Mouse (Mus musculus) adrenal gland, postnatal 25 days (tissue): Measurements from ENCODE around the gene Cdca5. TPM values are rescaled to one million over a fixed set of nuclear protein-coding genes. Genes with fewer than 3 reads are reported as not detected.
"Not testable (repeated sequence)": the region's sequence is repeated elsewhere in the genome, so short reads cannot be mapped to it uniquely, and the experiment has no call there.

Experiments
- DNase-seq: peaks from one replicate; pipeline ENCODE4 v3.0.0; 2021; ENCODE audit warnings: mixed read lengths
- long read RNA-seq: library from polyadenylated mRNA; stranded (forward); transcript quantifications from one replicate; pipeline ENCODE4 v2.0.0, GENCODE M21; 2021
- total RNA-seq: library from RNA; stranded (reverse); gene quantifications from 2 replicates; pipeline ENCODE4 v1.2.3, GENCODE M21; 2021

The Cdca5 gene
- 3.0 and 4.1 TPM in 2 replicates for total RNA-seq
- long read RNA-seq, transcript Cdca5-201 (6 exons, 2,024 nt) = major isoform, 6 of 6 reads
- long read RNA-seq, partial matches to known transcripts = 0 of 6 reads
- long read RNA-seq, other reads (novel, unspliced or antisense) = 0 of 6 reads

DNA sequence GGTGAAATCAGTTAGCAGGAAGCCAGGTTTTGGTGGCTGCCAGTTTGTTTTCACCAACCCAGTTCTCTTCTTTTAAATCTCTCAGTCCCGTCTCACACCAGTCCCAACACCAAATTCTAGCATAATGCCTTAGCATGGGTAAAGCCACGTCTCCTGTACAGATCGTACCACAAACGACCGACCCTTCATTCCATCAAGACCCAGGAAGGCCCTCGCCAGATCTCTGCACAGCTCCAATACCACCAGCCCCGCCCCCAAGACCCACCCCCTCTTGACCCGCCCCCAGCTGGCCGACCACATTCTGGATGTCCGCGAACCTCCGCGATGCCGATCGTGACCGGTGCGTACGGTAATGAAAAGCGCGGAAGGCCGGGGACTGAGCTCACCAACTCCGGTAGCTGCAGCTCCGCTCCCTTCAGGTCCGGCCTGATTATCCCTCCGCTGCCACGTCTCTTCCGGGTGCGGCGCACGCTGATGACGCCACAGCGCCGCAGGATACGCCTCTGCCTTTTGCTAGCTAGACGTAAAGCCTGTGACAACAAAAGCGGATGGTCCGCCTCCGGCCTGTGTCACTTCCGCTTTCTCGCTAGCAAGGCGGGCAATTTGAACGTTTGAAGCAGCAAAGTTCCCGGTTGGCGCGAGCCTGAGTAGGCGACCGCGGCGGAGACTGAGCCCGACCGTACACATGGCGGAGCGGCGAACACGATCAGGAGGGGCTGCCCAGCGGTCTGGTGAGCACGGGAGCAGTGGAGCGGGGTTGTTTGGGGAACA, at the start of gene Cdca5, which contains the start of gene Zfpl1:
Gene Cdca5 (plus strand): TSS at position 506 of the 771 bp plus-strand sequence.
Gene Zfpl1 (minus strand): TSS at position 479 of the 771 bp plus-strand sequence.
- DNase-seq = peak; percentile 94

DNA sequence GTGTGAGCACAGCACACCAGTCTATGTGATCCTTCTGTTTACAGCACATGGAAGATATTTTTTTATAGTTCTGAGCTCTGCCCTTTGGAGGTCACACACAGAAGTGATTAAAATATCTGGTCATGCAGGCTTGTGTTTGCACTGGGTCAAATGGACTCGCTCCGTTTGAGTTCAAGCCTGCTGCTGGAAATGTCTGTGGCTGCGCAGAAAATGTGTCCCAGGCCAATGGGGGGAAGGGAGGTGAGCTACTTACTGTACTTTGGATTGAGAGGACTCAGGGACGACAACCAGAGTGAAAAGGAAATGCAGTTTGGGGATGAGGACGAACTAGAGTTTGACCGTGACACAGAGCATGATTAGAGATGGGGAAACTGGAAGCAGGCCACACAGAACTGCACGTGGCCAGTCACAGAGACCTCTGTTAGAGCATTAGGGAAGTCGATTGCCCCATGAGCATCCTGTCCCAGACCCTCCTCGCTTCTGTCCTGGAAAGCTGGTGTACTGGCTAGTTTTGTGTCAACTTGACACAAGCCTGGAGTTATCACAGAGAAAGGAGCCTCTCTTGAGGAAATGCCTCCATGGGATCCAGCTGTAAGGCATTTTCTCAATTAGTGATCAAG, 48.7 kb upstream of the Cdca5 start:
- no peak for DNase-seq

GRCm38 (mm10) chr19:6037695-6038094, 47.1 kb upstream of the Cdca5 start:
- DNase-seq = no peak

DNA sequence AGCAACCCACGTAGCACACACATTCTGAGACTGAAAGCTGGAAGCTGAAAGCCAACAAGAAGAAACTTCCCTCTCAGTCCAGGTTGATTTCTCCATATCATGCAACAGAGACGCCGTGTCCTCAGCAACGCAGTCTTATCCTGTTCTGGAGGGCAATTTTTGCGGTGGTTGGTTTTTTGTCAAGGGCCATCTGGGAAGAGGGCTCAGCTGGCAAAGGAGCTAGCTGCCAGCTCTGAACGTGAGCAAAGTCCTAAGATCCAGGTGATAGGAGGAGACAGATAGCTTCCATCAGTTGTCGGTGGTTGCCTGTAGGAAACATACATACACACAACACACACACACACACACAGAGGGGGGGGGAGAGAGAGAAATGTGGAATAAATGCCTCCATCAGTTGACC, 46.5 kb upstream of the Cdca5 start:
- no peak for DNase-seq

DNA sequence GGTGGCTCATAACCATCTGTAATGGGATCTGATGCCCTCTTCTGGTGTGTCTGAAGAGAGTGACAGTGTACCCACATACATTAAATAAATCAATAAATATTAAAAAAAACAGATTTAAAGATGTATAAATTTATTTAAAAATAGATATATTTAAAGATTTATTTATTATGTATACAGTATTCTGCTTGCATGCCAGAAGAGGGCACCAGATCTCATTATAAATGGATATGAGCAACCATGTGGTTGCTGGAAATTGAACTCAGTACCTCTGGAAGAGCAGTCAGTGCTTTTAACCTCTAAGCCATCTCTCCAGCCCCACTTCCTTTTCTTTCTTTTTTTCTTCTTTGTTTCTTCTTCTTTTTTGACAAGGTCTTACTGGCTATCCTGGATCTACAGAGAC, 44.8 kb upstream of the Cdca5 start:
- no peak for DNase-seq

DNA sequence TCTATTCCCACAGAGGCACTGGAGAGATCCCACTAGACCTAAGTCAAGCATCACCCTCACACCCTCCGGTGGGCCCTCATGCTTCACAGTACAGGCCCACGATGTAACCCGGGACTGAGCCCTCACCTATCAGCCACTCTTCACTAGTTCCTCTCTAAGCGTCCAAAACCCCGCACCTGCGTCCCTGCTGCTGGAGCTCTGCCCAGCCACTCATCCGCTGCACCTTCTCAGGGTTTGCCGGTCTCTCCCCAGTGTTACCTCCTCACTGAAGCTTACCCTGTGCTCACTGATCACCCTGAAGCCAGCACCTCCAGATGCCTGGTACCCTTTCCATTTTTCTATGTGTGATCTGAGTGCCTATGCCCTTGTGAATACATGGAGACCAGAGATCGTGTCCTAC, 42.5 kb upstream of the Cdca5 start:
- no peak for DNase-seq

- not testable (repeated sequence) for DNase-seq
Observed at GRCm38 (mm10) chr19:6044102-6044501, 40.7 kb upstream of the Cdca5 start.

DNA sequence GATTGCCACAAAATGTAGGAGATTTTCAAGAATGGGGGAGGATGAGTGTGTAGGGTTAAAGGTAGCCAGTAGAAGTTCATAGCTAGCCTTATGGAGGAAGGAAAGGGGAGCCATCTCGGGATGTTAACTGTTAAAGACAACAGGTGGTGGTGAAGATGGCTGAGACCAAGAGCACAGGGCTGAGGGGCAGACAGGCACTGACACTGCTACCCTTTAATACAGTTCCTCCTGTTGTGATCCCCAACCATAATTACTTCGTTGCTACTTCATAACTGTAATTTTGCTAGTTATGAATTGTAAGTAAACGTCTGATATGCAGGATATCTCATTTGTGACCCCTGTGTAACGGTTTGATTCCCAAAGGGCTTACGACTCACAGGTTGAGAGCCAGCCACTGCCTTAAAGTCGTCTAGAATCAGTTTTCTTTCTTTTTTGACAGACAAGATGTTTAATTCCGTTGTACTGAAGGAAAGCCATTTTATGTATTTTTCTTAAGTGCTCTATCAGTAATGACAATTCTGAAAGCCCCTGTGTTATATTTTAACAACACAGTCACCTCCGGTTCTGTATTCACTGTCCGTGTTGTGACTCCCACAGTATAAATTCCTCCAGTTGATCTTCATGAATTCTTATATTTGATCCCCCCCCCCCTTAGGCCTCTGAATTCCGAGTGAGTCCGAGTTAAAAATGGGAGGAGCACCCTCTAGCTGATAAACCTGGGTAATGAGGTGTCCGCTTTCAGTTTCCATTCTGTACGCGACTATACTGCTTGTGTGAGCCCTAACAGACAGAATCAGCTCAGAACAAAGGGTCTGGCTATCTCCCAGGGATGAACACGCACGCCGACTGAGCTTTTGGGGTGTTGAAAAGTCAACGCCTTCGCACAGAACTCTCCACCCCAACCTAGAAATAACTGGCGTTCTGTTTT, 39.2 kb upstream of the Cdca5 start:
- no peak for DNase-seq

DNA sequence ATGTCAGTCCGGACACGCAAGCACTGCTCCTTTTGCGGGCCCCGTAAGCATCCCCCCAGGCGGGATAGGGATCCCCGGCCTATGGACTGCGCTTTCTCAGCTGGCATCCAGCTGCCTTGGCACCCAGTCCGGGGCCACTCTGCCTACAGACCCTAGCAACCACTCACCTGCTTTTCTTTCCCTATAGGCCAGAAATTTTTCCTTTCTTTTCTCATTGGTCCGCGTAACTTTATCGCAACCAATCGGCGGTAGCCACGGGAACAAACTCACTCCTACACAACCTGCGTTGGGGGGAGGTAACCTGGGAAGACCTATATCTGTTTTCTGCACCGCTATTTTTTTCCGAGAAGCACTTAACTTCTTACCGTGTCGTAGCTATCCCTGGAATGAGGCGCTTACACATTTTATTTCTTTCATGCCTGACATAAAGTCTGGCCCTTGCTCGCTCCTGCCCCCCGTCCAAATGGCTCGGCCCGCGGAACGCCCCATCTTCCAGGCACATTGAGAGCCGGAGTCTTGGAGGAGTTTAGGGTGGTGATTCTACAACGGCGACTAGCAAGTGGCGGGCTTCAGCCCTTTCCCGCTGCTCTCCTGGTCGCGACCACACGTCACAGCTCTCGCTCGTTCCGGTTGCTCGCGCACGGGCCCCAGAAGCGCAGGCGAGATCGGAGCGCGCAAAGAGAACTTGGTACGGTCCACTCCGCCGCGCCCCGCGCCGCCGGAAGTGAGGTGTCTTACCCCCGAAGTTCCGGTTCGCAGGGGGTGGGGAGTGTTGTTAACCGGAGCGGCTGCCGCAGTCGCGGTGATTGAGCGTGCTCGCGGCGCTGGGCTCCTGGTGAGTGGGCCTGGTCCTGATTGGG, 38.3 kb upstream of the Cdca5 start, which contains the start of gene Syvn1:
Gene Syvn1 (plus strand): TSS at position 283 of the 860 bp plus-strand sequence.
- DNase-seq = peak; percentile 89

DNA sequence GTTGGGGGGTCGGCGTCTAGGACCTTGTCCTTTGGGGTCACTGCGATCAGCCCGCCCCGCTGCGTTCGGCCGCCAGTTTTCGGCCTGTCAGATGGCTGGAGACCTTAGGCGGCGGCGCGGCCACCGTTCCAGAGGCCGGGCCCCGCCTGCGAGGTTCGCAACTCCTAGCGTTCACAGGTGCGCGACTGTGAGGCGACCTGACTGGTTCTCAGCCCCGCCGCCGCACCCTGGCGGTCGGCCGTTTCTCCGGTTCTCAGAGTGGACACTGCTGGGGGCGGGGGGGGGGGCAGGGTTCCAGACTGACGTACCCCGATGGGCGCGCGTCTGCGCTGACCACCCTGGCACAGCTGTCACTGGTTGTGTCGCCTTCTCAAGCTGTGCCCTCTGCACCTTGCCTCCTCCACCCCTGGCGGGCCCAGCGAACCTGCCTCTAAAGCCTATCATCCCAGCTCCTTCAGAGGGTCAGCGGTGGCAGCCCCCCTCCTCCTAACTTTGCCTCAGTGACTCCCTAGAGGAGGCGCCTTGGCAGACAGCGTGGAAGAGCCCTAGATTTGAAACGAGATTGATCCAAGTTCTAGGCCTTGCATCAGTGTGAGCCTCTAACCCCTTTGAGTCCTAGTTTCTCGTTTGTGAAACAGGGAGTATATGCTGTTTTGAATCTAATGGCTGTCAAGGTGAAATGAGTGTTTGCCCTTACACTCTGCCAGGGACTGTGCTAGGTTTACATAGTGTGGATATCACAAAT, 37.5 kb upstream of the Cdca5 start:
- no peak for DNase-seq

- no peak for DNase-seq
Observed at GRCm38 (mm10) chr19:6047899-6048166, 37.0 kb upstream of the Cdca5 start.

GRCm38 (mm10) chr19:6048681-6049410, 35.9 kb upstream of the Cdca5 start:
- no peak for DNase-seq

DNA sequence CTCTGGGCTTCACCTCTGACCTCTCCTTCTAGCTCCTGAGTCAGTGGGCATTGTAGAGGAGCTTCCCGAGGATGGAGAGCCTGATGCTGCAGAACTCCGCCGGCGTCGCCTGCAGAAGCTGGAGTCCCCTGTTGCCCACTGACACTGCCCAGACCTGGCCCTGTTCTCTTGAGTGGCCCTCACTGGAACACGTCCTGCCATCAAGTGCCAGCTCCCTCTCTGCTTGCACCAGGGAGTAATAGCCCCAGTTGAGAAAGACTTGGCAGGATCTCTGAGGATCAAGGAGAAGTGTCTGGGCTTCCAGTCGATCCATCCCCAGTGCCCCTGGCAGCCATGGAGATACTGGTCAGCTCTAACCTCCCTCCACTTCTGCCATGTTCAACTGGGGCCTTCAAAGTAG, 32.3 kb upstream of the Cdca5 start:
- peak; percentile 17 for DNase-seq

GRCm38 (mm10) chr19:6054296-6054695, 30.5 kb upstream of the Cdca5 start:
- no peak for DNase-seq

- no peak for DNase-seq
Observed at GRCm38 (mm10) chr19:6056696-6057095, 28.1 kb upstream of the Cdca5 start.

DNA sequence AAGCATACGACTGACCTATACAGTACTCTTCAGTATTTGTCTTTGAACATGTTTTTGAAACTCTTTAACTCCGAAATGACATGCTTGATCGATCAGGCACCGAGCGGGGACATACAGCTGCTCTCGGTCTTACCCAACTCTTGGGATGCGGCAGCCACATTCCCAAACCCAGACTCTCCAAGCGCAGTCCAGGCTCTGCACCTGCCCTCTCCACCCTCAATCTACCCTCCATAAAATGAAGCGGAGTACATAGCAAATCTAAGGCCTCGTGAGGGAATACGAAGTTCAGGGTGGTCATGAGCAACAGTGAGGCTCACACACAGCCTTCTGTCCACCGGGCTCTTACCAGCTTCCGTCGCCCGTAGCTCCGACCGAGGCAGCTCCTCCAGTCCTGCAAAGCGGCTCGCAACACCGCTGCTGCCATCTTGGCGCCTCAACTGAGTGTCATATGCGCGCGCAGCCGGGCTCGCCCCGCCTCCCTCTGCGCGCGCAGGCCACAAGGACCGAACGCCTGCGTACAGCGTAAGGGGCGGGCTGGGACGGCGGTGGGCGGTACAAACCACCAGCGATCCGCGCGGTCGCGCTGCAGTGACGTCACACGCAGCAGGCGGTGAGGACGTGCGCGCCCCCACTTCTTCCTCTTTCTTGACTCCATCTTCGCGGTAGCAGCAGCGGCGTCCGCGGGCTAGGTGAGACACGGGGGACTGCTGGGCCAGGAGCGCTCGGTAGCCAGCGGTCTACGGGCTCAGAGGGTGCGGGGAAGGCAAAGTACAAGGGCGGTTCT, 27.3 kb upstream of the Cdca5 start, which contains the start of the genes Mrpl49 and Fau:
Gene Mrpl49 (minus strand): TSS at position 473 of the 784 bp plus-strand sequence.
Gene Fau (plus strand): TSS at position 532 of the 784 bp plus-strand sequence.
- peak; percentile 99 for DNase-seq

- DNase-seq = no peak
Observed at GRCm38 (mm10) chr19:6058513-6058912, 26.3 kb upstream of the Cdca5 start.

DNA sequence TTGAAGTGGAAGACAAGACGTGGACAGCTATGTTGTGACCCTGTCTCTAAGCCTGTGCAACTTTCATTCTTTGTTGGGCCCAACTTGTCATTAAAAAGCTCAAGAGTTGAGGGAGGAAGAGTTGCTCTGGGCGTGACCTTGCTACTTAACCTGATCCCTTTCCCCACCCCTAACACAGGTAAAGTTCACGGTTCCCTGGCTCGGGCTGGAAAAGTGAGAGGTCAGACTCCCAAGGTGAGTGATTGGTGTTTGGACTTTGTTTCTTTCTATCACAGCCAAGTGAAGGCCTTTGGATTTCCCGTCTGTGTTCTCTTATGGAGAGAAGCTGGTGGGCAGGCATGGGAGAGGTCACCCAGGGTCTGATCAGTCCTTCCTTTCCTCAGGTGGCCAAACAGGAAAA, 25.8 kb upstream of the Cdca5 start:
- no peak for DNase-seq

- peak; percentile 89 for DNase-seq
Observed at GRCm38 (mm10) chr19:6061021-6061533, 23.7 kb upstream of the Cdca5 start, which contains the start of gene Znhit2. TSS of gene Znhit2 (plus strand) at chr19:6061192.
